Mouse (Mus musculus) 416B (cell line): ENCODE measurements around the gene Gcdh.
A peak's percentile ranks its signal among the peaks of the same experiment; 100 is the strongest.

Source experiments
- DNase-seq: peaks from one replicate; pipeline ENCODE4 v3.0.0; 2011; ENCODE audit warnings: low read depth

Gene Gcdh

DNA sequence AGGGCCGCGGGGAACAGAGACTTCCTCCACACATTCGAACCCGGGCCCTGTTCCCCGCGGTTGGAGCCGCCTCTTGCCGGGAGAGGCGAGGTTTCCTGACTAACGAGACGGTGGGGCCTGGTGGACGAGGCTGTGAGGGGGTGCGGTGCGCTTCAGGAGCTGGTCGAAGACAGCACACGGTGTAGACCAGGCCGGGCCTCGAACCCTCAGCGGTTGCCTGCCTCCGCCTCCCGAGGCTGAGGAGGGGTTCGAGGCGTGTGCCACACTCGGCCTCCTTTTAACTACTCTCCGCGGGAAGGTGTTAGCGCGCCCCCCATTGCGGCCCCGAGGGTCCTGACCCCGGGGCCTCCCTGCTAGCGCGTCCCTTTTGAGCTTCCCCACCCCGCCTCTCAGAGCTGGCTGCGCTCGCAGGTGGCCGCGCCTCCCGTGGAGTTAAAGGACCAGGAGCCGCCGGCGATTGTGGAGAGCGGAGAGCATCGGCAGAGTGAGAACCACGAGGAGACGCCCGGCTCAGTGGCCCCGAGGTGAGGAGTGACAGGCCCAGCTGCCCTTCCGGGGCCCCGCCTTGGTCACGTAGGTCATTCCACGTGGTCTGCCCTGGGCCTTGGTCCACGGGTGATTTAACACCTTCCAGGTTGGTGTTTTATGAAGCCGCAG is 21.3 kb downstream of the Gcdh start:
- DNase-seq, result peak; percentile 64

DNA sequence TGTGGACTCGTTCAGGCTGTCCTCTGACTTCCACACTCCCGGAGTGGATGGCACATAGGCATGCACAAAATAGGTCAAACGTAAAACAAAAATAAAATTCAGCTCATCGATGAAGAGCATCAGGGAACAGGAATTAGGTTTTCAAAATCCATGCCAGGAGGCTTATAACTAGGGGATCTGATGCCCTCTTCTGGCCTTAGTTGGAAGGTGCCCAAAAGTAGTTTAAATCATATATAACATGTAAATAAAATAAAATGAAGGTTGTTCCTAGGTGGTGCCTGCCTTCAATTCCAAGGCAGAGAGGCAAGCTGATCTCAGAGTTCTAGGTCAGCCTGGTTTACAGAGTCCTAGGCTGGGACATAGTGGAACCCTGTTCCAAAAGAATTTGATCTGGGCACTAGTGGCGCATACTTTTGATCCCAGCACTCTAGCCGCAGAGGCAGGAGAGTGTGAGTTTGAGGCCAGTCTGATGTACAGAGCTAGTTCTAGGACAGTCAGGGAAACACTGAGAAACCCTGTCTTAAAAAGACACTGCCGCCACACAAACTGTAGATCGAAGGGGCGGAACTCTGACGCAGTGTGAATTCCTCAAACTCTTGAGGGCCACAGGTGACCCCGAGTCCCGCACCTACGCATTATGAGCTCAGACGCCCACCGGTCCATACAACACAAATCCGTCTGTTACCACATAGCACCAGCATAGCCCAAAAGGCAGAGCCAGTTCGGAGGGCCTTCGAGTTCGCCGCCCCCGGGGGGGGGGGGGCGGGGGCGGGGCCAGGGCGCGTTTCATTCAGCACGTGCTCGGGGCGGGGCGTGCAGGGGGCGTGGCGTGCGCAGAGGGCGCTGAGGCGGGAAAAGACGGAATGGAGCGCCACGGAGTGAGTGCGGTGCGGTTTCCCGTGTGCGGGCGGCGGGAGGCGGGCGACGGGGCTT is 22.1 kb downstream of the Gcdh start, which contains the start of gene Syce2:
Gene Syce2, plus strand, starts transcription at position 736 of the 933 bp plus-strand sequence.
- peak; percentile 90 for DNase-seq

DNA sequence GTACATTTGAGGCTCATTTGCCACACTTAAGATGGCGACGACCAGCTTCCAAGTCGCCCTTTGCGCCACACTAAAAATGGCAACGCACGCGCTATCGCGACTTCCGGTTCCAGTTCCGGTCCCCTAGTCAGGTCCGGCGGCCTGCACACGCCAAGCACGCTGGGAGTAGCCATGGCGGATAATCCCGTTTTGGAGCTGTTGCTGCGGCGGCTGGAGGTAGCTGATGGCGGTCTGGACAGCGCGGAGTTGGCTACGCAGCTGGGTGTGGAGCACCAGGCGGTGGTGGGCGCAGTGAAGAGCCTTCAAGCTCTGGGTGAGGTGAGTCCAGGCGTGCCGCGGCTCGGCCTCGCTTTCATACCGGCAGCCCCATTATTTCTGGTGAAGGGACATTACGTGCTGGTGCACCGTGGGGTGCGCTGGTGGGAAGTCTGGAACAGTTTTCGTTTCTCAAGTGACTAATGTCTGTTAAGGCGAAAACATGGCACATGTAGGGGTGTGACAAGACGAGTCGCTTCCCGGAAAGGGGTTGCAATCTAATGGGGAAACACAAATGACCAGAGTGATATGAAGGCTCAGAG is 36.8 kb downstream of the Gcdh start, which contains the start of gene Farsa:
Gene Farsa, plus strand, starts transcription at position 126 of the 578 bp plus-strand sequence.
- DNase-seq, result peak; percentile 96

DNA sequence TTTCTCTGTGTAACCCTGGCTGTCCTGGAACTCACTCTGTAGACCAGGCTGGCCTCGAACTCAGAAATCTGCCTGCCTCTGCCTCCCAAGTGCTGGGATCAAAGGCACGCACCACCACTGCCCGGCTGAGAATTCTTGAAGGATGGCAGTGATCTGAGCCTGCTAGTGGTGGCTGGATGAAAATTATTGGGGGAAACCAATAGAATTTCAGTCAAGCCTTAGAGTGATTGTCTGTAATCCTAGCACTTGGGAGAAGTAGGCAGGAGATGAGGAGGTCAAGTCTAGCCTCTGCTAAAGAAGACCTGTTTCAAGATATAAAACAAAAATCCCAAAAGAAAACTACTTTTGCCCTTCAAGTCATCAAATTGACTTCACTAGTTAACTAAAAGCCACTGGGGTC is 37.3 kb downstream of the Gcdh start:
- no peak for DNase-seq

DNA sequence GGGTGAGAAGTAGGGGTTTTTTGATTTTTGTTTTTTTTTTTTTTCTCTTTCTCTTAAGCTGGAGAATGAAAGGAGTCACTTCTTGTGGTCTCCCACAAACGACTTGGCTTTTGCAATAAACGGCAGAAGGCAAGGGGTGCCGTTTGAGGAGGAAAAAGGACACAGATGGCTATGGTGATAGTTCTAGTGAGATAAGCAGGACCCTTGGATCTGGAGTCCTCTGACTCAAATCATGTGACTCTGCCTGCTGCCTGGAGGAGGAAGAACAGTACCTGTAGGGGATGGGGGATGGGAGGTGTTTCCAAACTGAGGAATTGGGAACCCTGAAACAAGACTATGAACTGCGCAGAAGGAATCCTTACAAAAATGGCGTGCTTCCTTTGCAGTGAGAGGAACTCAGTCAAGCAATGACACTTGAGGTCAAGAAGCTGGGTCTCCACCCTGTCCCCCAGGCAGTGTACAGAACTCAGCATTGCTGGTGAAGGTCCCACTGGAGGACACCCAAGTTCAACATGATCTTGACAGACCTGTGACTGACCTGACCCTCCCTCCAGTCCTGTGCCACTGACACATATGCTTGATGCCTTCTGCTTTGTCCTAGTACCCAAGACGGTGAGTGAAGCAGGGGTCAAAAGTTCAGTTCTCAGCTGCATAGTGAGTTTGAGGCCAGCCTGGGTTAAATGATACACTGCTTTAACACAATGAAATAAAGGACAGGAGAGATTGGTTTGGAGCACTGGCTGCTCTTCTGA is 45.9 kb downstream of the Gcdh start:
- DNase-seq, result peak; percentile 99

DNA sequence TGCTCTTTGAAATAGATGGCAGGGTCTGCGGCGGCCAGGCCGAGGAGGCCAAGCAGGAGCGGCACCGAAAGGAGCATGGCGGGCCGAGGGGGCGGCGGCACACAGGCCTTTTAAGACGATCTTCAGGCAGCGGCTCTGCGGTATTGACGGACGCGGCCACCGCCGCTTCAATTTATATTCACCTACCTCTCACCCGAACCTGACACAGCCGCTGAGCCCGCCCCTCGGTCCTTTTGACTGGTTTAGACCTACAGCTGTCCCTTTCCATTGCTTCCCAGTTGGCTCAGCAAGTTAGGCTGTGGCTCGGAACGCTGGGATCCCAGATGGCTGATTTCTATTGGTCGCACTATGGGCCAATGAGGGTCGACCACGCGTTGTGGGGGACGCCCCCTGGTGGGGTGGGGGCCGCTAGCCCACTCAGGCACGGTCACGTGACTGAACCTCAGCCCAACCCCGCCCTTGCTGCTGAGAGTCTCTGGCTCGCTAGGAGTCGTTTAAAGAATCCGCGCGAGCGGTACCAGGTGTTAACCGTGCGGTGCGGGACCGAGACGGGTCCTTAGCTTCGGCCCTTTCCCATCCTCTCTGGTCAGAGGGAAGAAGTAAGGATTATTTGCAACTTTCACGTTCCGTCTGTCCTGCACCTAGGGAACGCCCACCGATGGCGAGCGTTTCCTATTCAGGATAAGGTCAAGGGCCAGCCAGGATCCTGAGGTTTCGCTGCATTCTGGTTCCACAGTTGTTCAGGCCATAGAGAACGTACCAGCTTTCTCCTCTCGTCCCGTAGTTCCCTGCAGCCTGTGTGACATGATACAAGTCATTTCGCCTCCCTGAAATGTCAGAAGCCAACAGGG is 46.8 kb downstream of the Gcdh start, which contains the start of gene Calr:
Gene Calr, minus strand, starts transcription at position 213 of the 851 bp plus-strand sequence.
- DNase-seq, result peak; percentile 100

DNA sequence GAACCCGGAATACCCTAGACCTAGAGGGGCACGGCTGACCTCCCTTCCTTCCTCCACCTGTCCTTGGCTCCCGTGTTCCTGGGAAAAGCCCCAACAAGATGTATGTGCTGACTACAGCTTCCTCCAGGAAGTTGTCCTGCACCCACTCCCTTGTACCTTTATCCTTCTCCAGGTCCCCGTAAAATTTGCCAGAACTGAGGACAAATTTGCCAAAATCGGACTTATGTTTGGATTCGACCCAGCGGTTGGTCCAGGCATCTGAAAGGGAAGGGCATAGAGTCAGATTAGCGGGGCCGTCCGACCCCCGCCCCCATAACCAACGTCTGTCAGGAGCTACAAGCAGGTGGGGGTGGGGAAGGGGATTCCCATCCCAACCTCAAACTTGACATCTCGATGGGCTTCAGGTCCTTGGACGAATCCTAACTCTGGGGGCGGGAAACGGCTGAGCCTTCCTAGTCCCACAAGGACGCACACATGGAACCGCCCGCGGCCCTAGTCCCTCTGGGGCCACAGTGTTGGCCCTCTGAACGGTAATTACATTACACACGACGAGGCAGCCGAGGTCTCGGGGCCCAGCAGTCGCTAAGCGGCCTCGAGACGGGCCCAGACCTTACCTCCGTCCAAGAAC is 47.5 kb downstream of the Gcdh start:
- no peak for DNase-seq

DNA sequence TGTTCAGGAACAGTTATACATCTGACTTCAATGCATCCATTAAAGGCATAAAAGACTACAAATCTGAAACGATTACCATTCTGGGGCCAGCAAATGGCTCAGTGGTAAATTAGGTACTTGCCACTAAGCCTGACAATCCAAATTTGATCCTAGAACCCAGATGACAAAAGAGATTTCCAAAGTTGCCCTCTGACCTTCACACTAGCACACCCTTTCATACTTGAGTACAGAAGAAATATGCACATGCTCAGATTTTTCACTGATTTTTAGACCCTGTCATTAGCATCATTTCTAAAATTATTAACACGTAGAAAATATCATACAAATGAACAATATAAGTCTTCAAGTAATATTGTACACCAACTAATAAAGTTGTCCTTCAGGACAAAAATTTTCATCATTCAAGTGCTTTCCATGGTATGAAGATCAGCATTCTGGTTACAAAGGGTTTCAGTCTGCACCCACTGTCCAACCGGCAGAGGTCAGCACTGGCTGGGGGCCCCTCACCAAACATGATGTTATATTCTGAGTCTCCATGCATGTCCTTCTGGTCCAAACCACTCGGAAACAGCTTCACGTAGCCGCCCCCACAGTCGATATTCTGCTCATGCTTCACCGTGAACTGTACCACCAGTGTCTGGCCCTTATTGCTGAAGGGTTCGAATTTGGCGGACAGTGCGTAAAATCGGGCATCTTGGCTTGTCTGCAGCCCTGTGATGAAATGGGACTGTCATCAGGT is 48.2 kb downstream of the Gcdh start:
- DNase-seq, result peak; percentile 72

DNA sequence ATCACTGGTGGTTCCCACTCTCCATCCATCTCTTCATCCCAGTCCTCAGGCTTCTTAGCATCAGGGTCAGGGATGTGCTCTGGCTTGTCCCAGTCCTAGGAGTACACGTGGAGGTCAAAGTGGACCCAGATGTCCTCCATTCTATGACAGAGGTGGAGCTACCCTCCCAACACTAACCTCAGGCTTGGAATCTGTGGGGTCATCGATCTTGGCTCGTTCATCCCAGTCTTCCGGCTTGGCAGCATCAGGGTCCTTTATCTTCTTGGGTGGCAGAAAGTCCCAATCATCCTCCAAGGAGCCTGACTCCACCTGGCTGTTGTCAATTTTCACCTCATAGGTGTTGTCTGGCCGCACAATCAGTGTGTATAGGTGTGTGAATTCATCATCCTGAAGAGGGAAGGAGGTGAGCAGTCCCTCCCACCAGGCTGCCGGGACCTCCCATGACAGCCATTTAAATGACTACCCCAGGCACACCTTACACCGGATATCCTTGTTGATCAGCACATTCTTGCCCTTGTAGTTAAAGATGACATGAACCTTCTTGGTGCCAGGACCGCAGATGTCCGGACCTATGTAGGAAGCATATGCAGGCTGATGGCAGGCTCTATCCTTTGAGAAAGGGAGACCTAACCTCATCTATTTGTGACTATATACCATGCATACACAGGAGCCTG is 49.2 kb downstream of the Gcdh start:
- no peak for DNase-seq

DNA sequence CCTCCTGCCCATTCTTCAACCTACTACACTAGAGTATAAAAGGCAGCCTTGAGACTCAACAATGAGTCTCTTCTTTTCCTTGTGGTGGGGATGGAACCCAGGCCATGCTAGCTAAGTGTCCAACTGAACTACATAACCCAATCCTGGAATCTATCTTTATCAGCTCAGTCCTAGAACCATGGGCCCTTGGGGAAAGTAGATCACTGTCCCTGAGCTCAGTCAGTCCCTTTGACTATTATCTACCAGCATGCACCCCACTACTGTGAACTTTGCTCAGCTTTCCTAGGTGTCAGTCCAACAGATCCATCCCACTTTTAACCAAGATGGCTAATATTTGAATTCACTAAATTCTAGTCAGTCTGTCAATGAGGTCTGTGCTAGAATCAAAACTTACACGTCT is 52.2 kb downstream of the Gcdh start:
- DNase-seq, result no peak

DNA sequence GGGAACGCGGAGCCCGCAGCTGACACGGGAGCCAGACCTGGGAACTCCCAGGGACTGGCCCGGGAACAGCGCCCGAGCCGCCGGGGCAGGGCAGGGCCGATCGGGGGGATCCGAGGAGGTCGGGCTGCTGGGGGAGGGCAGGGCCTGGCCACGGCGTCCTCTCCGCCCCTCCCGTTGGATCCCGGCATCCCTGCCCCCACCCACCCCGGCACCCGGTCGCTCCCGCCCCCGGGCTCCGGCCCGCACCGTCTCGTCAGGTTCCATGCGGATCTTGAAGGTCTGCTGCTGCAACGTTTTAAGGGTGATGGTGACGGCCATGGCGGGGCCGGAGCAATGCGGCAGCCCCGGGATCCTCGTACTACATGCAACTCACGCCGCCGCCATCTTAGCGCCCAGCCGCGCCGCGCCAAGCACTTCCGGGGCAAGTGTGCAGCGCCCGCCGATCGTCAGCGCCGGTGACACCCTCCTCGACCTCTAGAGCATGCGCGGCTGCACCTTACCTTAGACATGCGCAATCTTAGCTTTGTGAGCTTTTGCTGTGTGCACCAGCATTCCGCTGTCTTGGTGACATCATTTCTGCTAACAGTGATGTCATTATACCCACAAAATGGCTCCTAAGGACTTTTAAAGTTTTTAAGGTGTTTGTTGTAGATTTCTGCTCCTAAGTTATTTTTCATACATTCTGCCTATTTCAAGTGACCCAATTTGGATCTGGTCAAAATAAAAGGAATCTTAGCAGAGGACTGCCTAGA is 53.3 kb downstream of the Gcdh start, which contains the start of gene Rad23a:
Gene Rad23a, minus strand, starts transcription at position 418 of the 752 bp plus-strand sequence.
- DNase-seq, result peak; percentile 98

DNA sequence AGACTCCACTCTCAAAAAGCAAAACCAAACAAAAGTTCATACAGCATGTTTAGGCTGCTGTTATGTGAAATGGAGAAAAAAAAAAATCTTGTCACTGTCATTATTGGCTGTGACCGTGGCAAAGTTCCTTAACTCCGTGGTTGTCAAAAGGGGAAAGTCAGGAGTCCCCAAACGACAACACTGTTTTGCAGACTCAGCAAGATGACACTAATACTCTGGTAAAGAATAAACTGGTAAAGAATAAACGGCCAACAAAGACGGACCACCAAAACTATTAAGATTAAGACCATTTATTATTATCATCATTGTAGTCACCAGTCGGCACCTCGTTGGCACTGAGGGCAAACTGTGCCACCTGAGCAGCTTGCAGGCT is 53.9 kb downstream of the Gcdh start:
- no peak for DNase-seq

DNA sequence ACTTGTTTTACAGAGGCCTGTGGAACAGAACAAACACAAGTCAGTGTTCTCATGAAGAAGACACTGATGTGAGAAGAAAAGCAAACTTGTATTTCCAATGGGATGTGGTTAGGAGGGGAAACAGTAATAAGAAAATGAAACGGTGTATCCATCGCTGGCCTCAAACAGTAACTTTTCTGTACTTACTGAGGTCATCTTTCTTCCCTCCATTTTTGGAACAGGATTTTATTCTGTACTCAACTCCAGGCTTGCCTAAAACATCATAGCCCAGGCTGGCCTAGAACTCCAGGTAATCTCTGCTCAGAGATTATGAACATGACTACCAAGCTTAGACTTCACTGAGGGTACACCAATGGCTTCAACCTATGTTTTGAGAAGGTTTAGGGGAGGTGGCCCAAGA is 54.3 kb downstream of the Gcdh start:
- DNase-seq, result no peak

DNA sequence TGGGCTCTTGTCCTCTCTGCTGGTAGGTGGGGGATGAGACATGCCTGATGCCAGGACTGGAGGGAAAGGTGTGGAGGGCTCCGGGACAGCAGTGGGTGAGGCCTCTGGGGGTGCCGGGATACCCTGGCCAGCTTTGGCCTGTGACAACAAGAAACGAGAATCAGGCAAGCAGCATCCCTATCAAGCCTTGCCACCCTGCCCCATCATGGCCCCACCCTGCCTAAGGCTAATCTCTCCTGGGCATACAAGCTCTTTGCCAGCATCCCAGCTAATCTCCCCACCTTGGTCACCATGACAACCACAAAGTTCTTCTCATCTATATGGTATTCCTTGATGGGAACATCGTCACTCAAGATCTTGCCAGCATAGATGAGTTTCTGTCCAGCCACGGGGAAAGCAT is 55.2 kb downstream of the Gcdh start:
- DNase-seq, result no peak

DNA sequence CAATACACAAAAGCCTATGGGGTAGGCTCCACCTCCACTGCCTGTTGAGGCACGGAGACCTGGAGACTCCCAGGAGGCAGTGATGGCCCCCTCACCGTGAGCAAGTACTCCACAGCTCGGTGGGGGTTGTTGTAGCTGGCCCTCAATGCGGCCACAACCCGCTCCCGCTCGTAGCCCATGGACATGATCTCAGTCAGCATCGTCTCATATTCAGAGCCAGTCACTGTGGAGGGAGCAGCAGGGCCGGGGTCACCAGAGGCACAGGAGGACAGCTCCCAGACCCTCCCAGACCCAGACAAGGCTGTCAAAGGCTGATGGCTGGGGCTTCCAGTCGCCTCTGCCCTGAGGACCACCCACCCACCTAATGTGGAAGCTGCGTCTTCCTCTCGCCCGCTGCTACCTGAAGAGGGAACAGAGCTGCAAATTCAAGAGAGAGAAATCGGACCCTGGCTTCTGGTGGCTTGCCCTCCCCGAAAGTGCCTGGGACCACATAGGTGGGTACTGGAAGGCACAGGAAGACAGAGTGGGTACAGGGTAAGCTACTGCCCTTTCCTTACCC is 55.7 kb downstream of the Gcdh start:
- DNase-seq, result no peak

DNA sequence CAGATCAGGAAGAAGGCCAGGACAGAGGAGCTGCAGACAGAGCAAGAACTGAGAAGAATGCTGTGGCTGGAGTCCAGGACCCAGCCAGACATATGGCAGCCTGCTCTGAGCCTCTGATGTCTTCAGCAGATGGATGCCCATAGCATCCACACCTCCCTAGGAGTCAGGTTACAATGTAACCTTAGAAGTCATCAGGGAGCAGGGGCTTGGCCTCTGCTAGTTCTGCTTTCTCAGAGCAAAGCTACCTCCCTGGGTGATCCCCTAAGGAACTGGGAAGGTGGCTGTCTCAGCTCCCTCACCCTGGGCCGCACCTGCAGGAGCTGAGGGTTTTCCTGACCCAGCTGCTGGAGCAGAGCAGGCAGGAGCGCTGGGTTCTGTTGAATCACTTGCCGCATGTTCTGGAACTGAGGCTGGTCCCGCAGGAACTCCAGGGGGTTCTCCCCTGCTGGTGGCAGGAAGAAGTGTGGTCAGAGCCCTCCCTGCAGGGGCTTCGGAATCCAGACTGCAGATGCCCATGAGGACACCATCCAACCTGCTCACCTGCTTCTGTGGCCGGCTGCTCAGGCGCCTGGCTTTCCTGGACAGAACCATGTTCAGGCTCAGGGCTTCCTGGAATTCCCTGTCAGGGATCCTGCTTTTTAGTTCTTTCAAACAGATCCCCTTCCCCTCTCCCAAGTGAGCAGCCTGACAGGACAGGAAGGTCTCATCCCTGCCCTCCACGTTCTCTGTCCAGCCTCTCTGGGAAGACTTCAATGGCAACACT is 56.4 kb downstream of the Gcdh start:
- peak; percentile 59 for DNase-seq
